In the genomic region with DNA sequence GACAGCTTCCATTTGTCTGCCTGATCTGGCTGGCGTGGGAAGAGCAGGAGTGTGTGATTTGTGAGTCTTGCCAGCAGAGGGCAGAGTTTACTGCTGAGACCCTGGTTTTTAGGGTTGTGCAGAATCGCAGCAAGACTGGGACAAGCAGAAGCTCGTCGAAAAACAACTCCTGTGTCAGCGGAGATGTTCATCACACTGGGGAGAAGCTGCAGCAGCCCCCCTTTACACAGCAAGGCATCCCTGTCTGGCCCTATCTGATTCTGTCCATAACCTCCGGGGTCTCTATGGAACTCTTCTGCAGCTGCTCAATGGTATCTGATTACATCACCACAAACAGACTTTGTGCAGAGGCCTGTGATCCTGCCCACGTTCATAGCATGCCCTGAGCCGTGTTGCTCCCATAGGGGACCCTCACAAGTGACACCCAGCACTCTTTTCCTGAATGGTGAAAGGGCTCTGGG, we compare ENCODE assay signal across 10 mouse cellular contexts.
DNase-seq lines count a peak whose midpoint lies in the region; TF ChIP-seq lines count a peak whose summit lies in the region.
"Had no signal": no experiment of that assay in that cellular context is flagged by ENCODE, and none has a peak within 500 bp of the region (broad histone marks: within the 10 kb centered on the region; RNA-seq: fewer than 3 reads in every experiment).

No protein-coding gene starts in this region.

- no peak overlapping the region for H3K27ac ChIP-seq in ES-E14 (ENCODE audit: insufficient read depth, low read depth, low read length, poor library complexity, severe bottlenecking)

- H3K9me3 ChIP-seq in ES-E14 (ENCODE audit: control insufficient read depth, insufficient read depth, low read depth, low read length), result no peaks in the 10 kb centered on the region
- H3K9me3 ChIP-seq: megakaryocyte, embryonic 14.5 days had no signal

- DNase-seq in 3134 (ENCODE audit: extremely low read depth, insufficient read length, low spot score) (peak; percentile 9), ES-E14 (ENCODE audit: low read depth, low spot score) (peak; percentile 30)
- peak; percentile 77 for DNase-seq in cerebellum, adult 9-11 months
- DNase-seq in frontal cortex, adult 2 months (ENCODE audit: extremely low spot score in 1 of 2, low spot score in 1 of 2), result peak; percentile 48 to 83
- DNase-seq in kidney, postnatal 36 days, result peak; percentile 11 to 63
- peak; percentile 8 for DNase-seq in lung, postnatal 14 days
- DNase-seq in right cerebral cortex, postnatal 10 days (ENCODE audit: low spot score in 2 of 2), result peak; percentile 83 to 86
- no peak for DNase-seq in spleen, postnatal 4 days (ENCODE audit: low spot score in 2 of 2)

- H3K36me3 ChIP-seq in ES-E14 (ENCODE audit: control insufficient read depth, insufficient read depth, low read length, poor library complexity, severe bottlenecking), result no peaks in the 10 kb centered on the region

- H3K9ac ChIP-seq in ES-E14 (ENCODE audit: insufficient read depth, low read depth, low read length, poor library complexity, severe bottlenecking), result no peak overlapping the region

- in situ Hi-C loops in ES-E14 (cut with MboI; ENCODE audit: low sequenced_read_pairs in 2 of 2, unreplicated experiment in 2 of 2), result loop anchor here in 1 of 2 experiments (10.0 kb wide), 1 partner anchor 310 kb away; no protein-coding TSS in a partner anchor

- H3K4me3 ChIP-seq in ES-E14 (ENCODE audit: insufficient read depth in 1 of 2, low read depth in 1 of 2, low read length in 2 of 2, poor library complexity in 1 of 2, severe bottlenecking in 1 of 2), result no peak overlapping the region
- H3K4me3 ChIP-seq: erythroblast, embryonic 14.5 days; megakaryocyte, embryonic 14.5 days had no signal

- H3K4me1 ChIP-seq in ES-E14 (ENCODE audit: control insufficient read depth in 2 of 2, insufficient read depth in 2 of 2, low read length in 2 of 2, poor library complexity in 1 of 2), result no peaks in the 10 kb centered on the region
- H3K4me1 ChIP-seq: megakaryocyte, embryonic 14.5 days had no signal

TF ChIP-seq in ES-E14, 5 proteins besides CTCF, POLR2A, EP300 and RAD21:
- TF ChIP-seq CHD2 (IDR thresholded peaks at IDR 0.05; ENCODE audit: low read depth, low read length) (no peak), ZC3H11A (IDR thresholded peaks at IDR 0.05; ENCODE audit: borderline replicate concordance, low read depth, low read length) (peak; percentile 74; the same call in 1 of the 2 replicates)

Comparison
In these comparisons a context has a peak if more than half of its experiments do, and no peak if none do; other contexts are left out.
1. DNase-seq: peak in 3134 (single experiment), ES-E14 (single experiment), cerebellum, adult 9-11 months (single experiment), frontal cortex, adult 2 months (2 of 2), kidney, postnatal 36 days (2 of 2), lung, postnatal 14 days (single experiment) and right cerebral cortex, postnatal 10 days (2 of 2); none in spleen, postnatal 4 days (0 of 2).